Mouse (Mus musculus): Measurements from ENCODE around the gene Lamb2. TPM values are rescaled to one million over a fixed set of nuclear protein-coding genes. Genes with fewer than 3 reads are reported as not detected.

The Lamb2 gene
- total RNA-seq, 2 experiments from 2014 or later: 25.1 to 34.4 TPM

Other genes with a start within 250 kb of the Lamb2 start
- 10 to 100 TPM; 77.8 to 82.4 TPM for gene Dag1, start 215.8 kb upstream of the Lamb2 start, total RNA-seq (2021)
- gene Nicn1, start 189.3 kb upstream of the Lamb2 start, total RNA-seq (2021): 100 to 1,000 TPM in 1 of 2 experiments, 10 to 100 TPM in 1; 96.7 to 118 TPM
- gene Amt, start 182.9 kb upstream of the Lamb2 start, total RNA-seq (2021): 10 to 100 TPM; 34.9 to 36.2 TPM
- gene Rhoa, start 173.6 kb upstream of the Lamb2 start, total RNA-seq (2021): 100 to 1,000 TPM; 169 to 173 TPM
- gene Tcta, start 173.6 kb upstream of the Lamb2 start, total RNA-seq (2021): 10 to 100 TPM; 29.1 to 30.0 TPM
- gene Gpx1, start 140.8 kb upstream of the Lamb2 start, total RNA-seq (2021): 10 to 100 TPM; 61.2 to 62.8 TPM
- 100 to 1,000 TPM; 107 to 110 TPM for gene Usp4, start 131.9 kb upstream of the Lamb2 start, total RNA-seq (2021)
- gene 1700102P08Rik, start 86.9 kb upstream of the Lamb2 start, total RNA-seq (2021): 1 to 10 TPM; 2.6 to 2.9 TPM
- gene Ccdc36, start 51.3 kb upstream of the Lamb2 start, total RNA-seq (2021): under 1 TPM in 1 of 2 experiments, not detected in 1; 0.18 TPM
- not detected for gene BC048562, start 43.3 kb upstream of the Lamb2 start, total RNA-seq (2021)
- 10 to 100 TPM; 32.0 to 37.2 TPM for gene Ccdc71, start 19.2 kb upstream of the Lamb2 start, total RNA-seq (2021)
- gene Klhdc8b, start 18.2 kb upstream of the Lamb2 start, total RNA-seq (2021): 10 to 100 TPM; 16.6 to 18.1 TPM
- gene Usp19, start 10.9 kb downstream of the Lamb2 start, total RNA-seq (2021): 100 to 1,000 TPM; 140 to 165 TPM
- gene Qars, start 28.0 kb downstream of the Lamb2 start, total RNA-seq (2021): 10 to 100 TPM; 72.1 to 88.7 TPM
- gene Qrich1, start 37.1 kb downstream of the Lamb2 start, total RNA-seq (2021): 100 to 1,000 TPM; 139 to 141 TPM
- 10 to 100 TPM; 63.4 to 68.4 TPM for gene Impdh2, start 80.5 kb downstream of the Lamb2 start, total RNA-seq (2021)
- 10 to 100 TPM; 52.6 to 66.3 TPM for gene Ndufaf3, start 87.7 kb downstream of the Lamb2 start, total RNA-seq (2021)
- 100 to 1,000 TPM in 1 of 2 experiments, 10 to 100 TPM in 1; 98.7 to 109 TPM for gene Dalrd3, start 90.2 kb downstream of the Lamb2 start, total RNA-seq (2021)
- 100 to 1,000 TPM; 106 to 107 TPM for gene Wdr6, start 99.0 kb downstream of the Lamb2 start, total RNA-seq (2021)
- gene P4htm, start 117.9 kb downstream of the Lamb2 start, total RNA-seq (2021): 10 to 100 TPM; 93.1 to 93.2 TPM
- 10 to 100 TPM; 50.7 to 54.2 TPM for gene Arih2, start 169.7 kb downstream of the Lamb2 start, total RNA-seq (2021)
- gene Slc25a20, start 182.4 kb downstream of the Lamb2 start, total RNA-seq (2021): 10 to 100 TPM; 15.7 to 17.5 TPM
- gene Prkar2a, start 209.6 kb downstream of the Lamb2 start, total RNA-seq (2021): 10 to 100 TPM; 41.4 to 48.1 TPM

Measured in layer of hippocampus, postnatal 36 days (tissue).